Comparison of ENCODE assay signal across 33 mouse cellular contexts in the genomic region with DNA sequence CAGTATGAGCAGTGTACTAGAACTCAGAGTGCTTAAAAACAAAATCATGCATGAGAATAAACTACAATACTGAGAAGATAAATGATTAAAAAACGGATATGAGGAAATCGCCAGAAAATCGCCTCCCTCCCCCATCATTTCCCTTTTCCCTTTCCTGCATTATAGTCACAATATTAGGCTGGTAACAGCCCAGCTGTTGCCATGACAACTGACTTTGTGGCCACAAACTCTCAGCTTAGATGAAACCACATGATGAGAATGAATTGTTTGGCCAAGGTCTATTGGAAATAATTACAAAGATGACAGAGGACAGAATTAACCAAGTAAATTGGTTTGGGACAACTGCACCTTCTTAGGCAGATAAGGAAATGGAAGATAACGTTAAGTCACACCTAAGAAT.
A peak's percentile ranks its signal among the peaks of the same experiment; 100 is the strongest.
DNase-seq lines count a peak whose midpoint lies in the region; ATAC-seq and TF ChIP-seq lines count a peak whose summit lies in the region.
"Had no signal": no experiment of that assay in that cellular context is flagged by ENCODE, and none has a peak within 500 bp of the region (broad histone marks: within the 10 kb centered on the region; RNA-seq: fewer than 3 reads in every experiment).

No protein-coding gene starts in this region.

- intact Hi-C loops in heart, postnatal 10 days (cut with DNase I) = no loop called here

- 82% methylated on average over 4 of the region's 4 CpGs for WGBS in embryonic facial prominence, embryonic 11.5 days
- 81% methylated on average over 4 of the region's 4 CpGs for WGBS in embryonic facial prominence, embryonic 10.5 days
- WGBS in lung, embryonic 14.5 days = 57% methylated on average over 4 of the region's 4 CpGs
- 47% methylated on average over 4 of the region's 4 CpGs for WGBS in midbrain, embryonic 16.5 days

- no peaks in the 10 kb centered on the region for H3K36me3 ChIP-seq in embryonic facial prominence, embryonic 11.5 days (replicated peaks; ENCODE audit: control insufficient read depth, insufficient read depth, low read depth, low read length)
- H3K36me3 ChIP-seq in embryonic facial prominence, embryonic 10.5 days (replicated peaks) = no peaks in the 10 kb centered on the region
- no peaks in the 10 kb centered on the region for H3K36me3 ChIP-seq in lung, embryonic 14.5 days (ENCODE audit: insufficient read depth)
- no peaks in the 10 kb centered on the region for H3K36me3 ChIP-seq in midbrain, embryonic 16.5 days (ENCODE audit: control insufficient read depth, insufficient read depth, low read length)
- H3K36me3 ChIP-seq: embryonic facial prominence, embryonic 12.5 days; heart, embryonic 12.5 days; kidney, embryonic 15.5 days; limb, embryonic 12.5 days; liver, embryonic 15.5 days; lung, embryonic 15.5 days; neural tube, embryonic 15.5 days had no signal

- no peak overlapping the region for H3K9ac ChIP-seq in embryonic facial prominence, embryonic 11.5 days (replicated peaks; ENCODE audit: low read length)
- H3K9ac ChIP-seq in lung, embryonic 14.5 days = no peak overlapping the region
- H3K9ac ChIP-seq in midbrain, embryonic 16.5 days (ENCODE audit: low read depth, low read length) = no peak overlapping the region
- H3K9ac ChIP-seq: embryonic facial prominence, embryonic 12.5 days; heart, embryonic 12.5 days; kidney, embryonic 15.5 days; limb, embryonic 12.5 days; liver, embryonic 15.5 days; lung, embryonic 15.5 days; neural tube, embryonic 15.5 days had no signal

- no peaks in the 10 kb centered on the region for H3K4me1 ChIP-seq in embryonic facial prominence, embryonic 11.5 days (ENCODE audit: control insufficient read depth, insufficient read depth, low read length)
- no peaks in the 10 kb centered on the region for H3K4me1 ChIP-seq in embryonic facial prominence, embryonic 10.5 days
- no peaks in the 10 kb centered on the region for H3K4me1 ChIP-seq in lung, embryonic 14.5 days (ENCODE audit: insufficient read depth)
- no peaks in the 10 kb centered on the region for H3K4me1 ChIP-seq in midbrain, embryonic 16.5 days (ENCODE audit: control insufficient read depth, insufficient read depth, low read length)
- H3K4me1 ChIP-seq: embryonic facial prominence, embryonic 12.5 days; heart, embryonic 12.5 days; kidney, embryonic 15.5 days; limb, embryonic 12.5 days; liver, embryonic 15.5 days; lung, embryonic 15.5 days; neural tube, embryonic 15.5 days had no signal

- H3K27me3 ChIP-seq in embryonic facial prominence, embryonic 11.5 days (ENCODE audit: control insufficient read depth, insufficient read depth, low read length) = no peaks in the 10 kb centered on the region
- H3K27me3 ChIP-seq in embryonic facial prominence, embryonic 10.5 days (replicated peaks; ENCODE audit: low read depth, poor library complexity, severe bottlenecking) = 0 out of 2 replicates have a peak, but pooled peaks cover 3% of the 10 kb centered on the region
- no peaks in the 10 kb centered on the region for H3K27me3 ChIP-seq in lung, embryonic 14.5 days (ENCODE audit: insufficient read depth, low read length)
- no peaks in the 10 kb centered on the region for H3K27me3 ChIP-seq in midbrain, embryonic 16.5 days (ENCODE audit: control insufficient read depth, insufficient read depth, low read depth, low read length)
- H3K27me3 ChIP-seq: embryonic facial prominence, embryonic 12.5 days; heart, embryonic 12.5 days; kidney, embryonic 15.5 days; limb, embryonic 12.5 days; liver, embryonic 15.5 days; lung, embryonic 15.5 days; neural tube, embryonic 15.5 days had no signal

- no peak overlapping the region for H3K27ac ChIP-seq in embryonic facial prominence, embryonic 11.5 days (replicated peaks; ENCODE audit: low read depth, low read length)
- no peak overlapping the region for H3K27ac ChIP-seq in embryonic facial prominence, embryonic 10.5 days (replicated peaks)
- H3K27ac ChIP-seq in lung, embryonic 14.5 days (ENCODE audit: low read depth) = no peak overlapping the region
- no peak overlapping the region for H3K27ac ChIP-seq in midbrain, embryonic 16.5 days (ENCODE audit: low read length)
- H3K27ac ChIP-seq: embryonic facial prominence, embryonic 12.5 days; gastrocnemius, adult 2 months; heart, adult 2 months; kidney, embryonic 15.5 days; layer of hippocampus, adult 2 months; left cerebral cortex, adult 2 months; limb, embryonic 12.5 days; liver, embryonic 15.5 days; lung, embryonic 15.5 days; macrophage; neural tube, embryonic 15.5 days; stomach, postnatal 0 days had no signal

- no peak overlapping the region for H3K4me3 ChIP-seq in embryonic facial prominence, embryonic 11.5 days (ENCODE audit: low read depth, low read length)
- H3K4me3 ChIP-seq in embryonic facial prominence, embryonic 10.5 days = no peak overlapping the region
- no peak overlapping the region for H3K4me3 ChIP-seq in lung, embryonic 14.5 days (ENCODE audit: low read depth, low read length)
- H3K4me3 ChIP-seq in midbrain, embryonic 16.5 days (ENCODE audit: low read depth, low read length) = no peak overlapping the region
- H3K4me3 ChIP-seq: embryonic facial prominence, embryonic 12.5 days; gastrocnemius, adult 2 months; heart, adult 2 months; heart, embryonic 12.5 days; kidney, embryonic 15.5 days; layer of hippocampus, adult 2 months; left cerebral cortex, adult 2 months; limb, embryonic 12.5 days; liver, embryonic 15.5 days; lung, embryonic 15.5 days; neural tube, embryonic 15.5 days had no signal

- no peak overlapping the region for H3K4me2 ChIP-seq in embryonic facial prominence, embryonic 11.5 days (ENCODE audit: low read depth, low read length)
- H3K4me2 ChIP-seq in lung, embryonic 14.5 days = no peak overlapping the region
- no peak overlapping the region for H3K4me2 ChIP-seq in midbrain, embryonic 16.5 days (ENCODE audit: low read length)
- H3K4me2 ChIP-seq: embryonic facial prominence, embryonic 12.5 days; heart, embryonic 12.5 days; kidney, embryonic 15.5 days; limb, embryonic 12.5 days; liver, embryonic 15.5 days; lung, embryonic 15.5 days; neural tube, embryonic 15.5 days had no signal

- no peak for ATAC-seq in embryonic facial prominence, embryonic 11.5 days (replicated peaks; ENCODE audit: insufficient number of reproducible peaks, low FRiP score, low TSS enrichment, low read depth)
- ATAC-seq in lung, embryonic 14.5 days (ENCODE audit: insufficient read depth) = no peak
- peak; percentile 54; the same call in 1 of the 2 replicates for ATAC-seq in midbrain, embryonic 16.5 days
- ATAC-seq: forebrain, embryonic 16.5 days; Patski had no signal

- DNase-seq in embryonic facial prominence, embryonic 11.5 days (ENCODE audit: low spot score) = peak; percentile 11
- no peak for DNase-seq in embryonic facial prominence, embryonic 10.5 days (ENCODE audit: low spot score)
- DNase-seq in lung, embryonic 14.5 days = peak; percentile 35
- DNase-seq in lung, postnatal 25 days (ENCODE audit: low spot score) = no peak
- peak; percentile 10 for DNase-seq in brain, adult 2 months (ENCODE audit: low read depth, low spot score)
- DNase-seq in heart, postnatal 10 days = no peak
- DNase-seq: adrenal gland, postnatal 10 days; cerebellum, adult 18-20 months; cerebellum, postnatal 10 days; gastrocnemius, adult 2 months; gastrocnemius, postnatal 36 days; heart, adult 2 months; kidney, adult 18-20 months; kidney, postnatal 25 days; retina, postnatal 1 day; right cerebral cortex, postnatal 25 days; spleen, adult 18-20 months; thymus, adult 18-20 months; thymus, postnatal 36 days had no signal

- no peak for TF ChIP-seq CTCF in lung, embryonic 14.5 days (IDR thresholded peaks at IDR 0.05; ENCODE audit: low read depth)

- no peaks in the 10 kb centered on the region for H3K9me3 ChIP-seq in embryonic facial prominence, embryonic 11.5 days (replicated peaks; ENCODE audit: control insufficient read depth, low read length)
- no peaks in the 10 kb centered on the region for H3K9me3 ChIP-seq in embryonic facial prominence, embryonic 10.5 days
- no peaks in the 10 kb centered on the region for H3K9me3 ChIP-seq in lung, embryonic 14.5 days (ENCODE audit: low read depth, low read length)
- no peaks in the 10 kb centered on the region for H3K9me3 ChIP-seq in midbrain, embryonic 16.5 days (replicated peaks; ENCODE audit: control insufficient read depth, low read length, poor library complexity, severe bottlenecking)
- H3K9me3 ChIP-seq: embryonic facial prominence, embryonic 12.5 days; heart, embryonic 12.5 days; kidney, embryonic 15.5 days; limb, embryonic 12.5 days; liver, embryonic 15.5 days; lung, embryonic 15.5 days; neural tube, embryonic 15.5 days had no signal

Comparison
In these comparisons a context has a peak if more than half of its experiments do, and no peak if none do; other contexts are left out.
1. DNase-seq: peak in embryonic facial prominence, embryonic 11.5 days (single experiment), lung, embryonic 14.5 days (single experiment) and brain, adult 2 months (single experiment); none in embryonic facial prominence, embryonic 10.5 days (single experiment), lung, postnatal 25 days (single experiment) and heart, postnatal 10 days (0 of 2).